Mouse (Mus musculus): Measurements from ENCODE around the gene Cep97.

DNA sequence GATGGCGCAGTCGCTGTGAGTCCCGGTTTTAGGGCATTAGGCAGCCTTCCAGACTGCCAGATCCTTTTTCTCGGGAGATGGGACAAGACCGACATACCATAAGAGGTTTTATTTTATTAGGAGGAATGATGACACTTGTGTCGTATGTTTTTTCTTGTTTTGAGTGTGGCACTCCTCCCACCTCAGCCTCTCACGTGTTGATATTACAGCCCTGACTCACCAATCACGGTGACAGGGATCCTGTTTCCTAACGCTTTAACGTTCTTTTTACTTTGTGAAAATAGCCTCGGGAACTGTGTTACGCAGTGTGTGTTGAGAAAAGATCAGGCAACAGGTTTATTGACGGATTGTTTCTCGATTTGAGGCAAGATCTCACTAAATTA lies 40.2 kb upstream of the Cep97 start:
- no peak for TF ChIP-seq POLR2A (IDR thresholded peaks at IDR 0.05; ENCODE audit: insufficient read length, low read depth)
- TF ChIP-seq MAX (IDR thresholded peaks at IDR 0.05; ENCODE audit: low read depth), result no peak
- no peak for TF ChIP-seq TCF12 (IDR thresholded peaks at IDR 0.05; ENCODE audit: insufficient read depth, poor library complexity, severe bottlenecking)
- peak; percentile 30 for TF ChIP-seq USF1 (IDR thresholded peaks at IDR 0.05; ENCODE audit: low read depth)
- no peak for TF ChIP-seq SRF (IDR thresholded peaks at IDR 0.05; ENCODE audit: control insufficient read depth, insufficient read length, low read depth)
- TF ChIP-seq CEBPB (IDR thresholded peaks at IDR 0.05; ENCODE audit: insufficient read depth, poor library complexity, severe bottlenecking), result no peak
- TF ChIP-seq TCF3 (IDR thresholded peaks at IDR 0.05; ENCODE audit: insufficient read length, low read depth), result no peak
- TF ChIP-seq POLR2AphosphoS2 (IDR thresholded peaks at IDR 0.05; ENCODE audit: insufficient read length, low read depth), result no peak
- no peak for TF ChIP-seq REST (IDR thresholded peaks at IDR 0.05; ENCODE audit: insufficient read depth, insufficient read length)
- TF ChIP-seq MYOG (IDR thresholded peaks at IDR 0.05; ENCODE audit: control insufficient read depth in 1 of 3, insufficient read depth in 1 of 3, insufficient read length in 2 of 3, low read depth in 2 of 3), result no peak
- TF ChIP-seq MYOD1 (IDR thresholded peaks at IDR 0.05; ENCODE audit: control insufficient read depth in 1 of 3, insufficient read length in 2 of 3, low read depth in 2 of 3), result no peak
- TF ChIP-seq E2F4 (IDR thresholded peaks at IDR 0.05; ENCODE audit: insufficient read depth), result no peak

All from myocyte (in vitro differentiated cells).